Mouse (Mus musculus): Measurements from ENCODE around the gene 4930519G04Rik. TPM values are rescaled to one million over a fixed set of nuclear protein-coding genes. Genes with fewer than 3 reads are reported as not detected.
"Not testable (repeated sequence)": the region's sequence is repeated elsewhere in the genome, so short reads cannot be mapped to it uniquely, and the experiment has no call there.

The 4930519G04Rik gene
- polyA plus RNA-seq, 1 experiment from 2014 or later, result not detected

GRCm38 (mm10) chr5:114888995-114889394 is 35.5 kb downstream of the 4930519G04Rik start:
- no peaks in the 10 kb centered on the region for H3K36me3 ChIP-seq (replicated peaks)
- no peaks in the 10 kb centered on the region for H3K4me1 ChIP-seq
- H3K27me3 ChIP-seq (replicated peaks), result no peaks in the 10 kb centered on the region
- H3K4me3 ChIP-seq, result no peak overlapping the region
- no peaks in the 10 kb centered on the region for H3K9me3 ChIP-seq
- no peak overlapping the region for H3K9ac ChIP-seq
- WGBS, result 85% methylated on average over 2 of the region's 2 CpGs
- no peak for ATAC-seq (replicated peaks)
- no peak overlapping the region for H3K4me2 ChIP-seq
- H3K27ac ChIP-seq, result no peak overlapping the region

DNA sequence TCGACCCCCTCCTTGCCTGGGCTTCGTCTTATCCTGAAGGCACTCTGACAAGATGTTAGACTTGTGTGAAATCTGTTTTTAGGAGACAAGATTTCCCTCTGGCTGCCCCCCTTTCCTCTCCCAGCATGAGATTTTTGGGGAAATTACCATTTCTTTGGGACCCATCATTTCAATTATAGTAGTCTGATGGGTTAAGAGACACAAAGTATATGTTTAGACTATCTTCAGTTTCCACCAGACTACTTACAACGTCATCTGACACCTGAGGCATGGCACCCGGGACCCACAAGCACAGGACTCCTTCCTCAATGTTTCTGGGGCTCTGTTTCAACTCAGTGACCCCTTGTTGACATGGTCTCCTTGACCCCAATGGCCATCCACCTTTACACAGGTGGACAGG is 42.1 kb downstream of the 4930519G04Rik start:
- no peak overlapping the region for H3K4me3 ChIP-seq
- no peak overlapping the region for H3K4me2 ChIP-seq
- ATAC-seq (replicated peaks), result no peak
- 92% methylated on average over 4 of the region's 4 CpGs for WGBS
- H3K27ac ChIP-seq, result no peak overlapping the region
- H3K9ac ChIP-seq, result no peak overlapping the region
- no peaks in the 10 kb centered on the region for H3K9me3 ChIP-seq
- H3K27me3 ChIP-seq (replicated peaks), result no peaks in the 10 kb centered on the region
- no peaks in the 10 kb centered on the region for H3K4me1 ChIP-seq
- H3K36me3 ChIP-seq (replicated peaks), result no peaks in the 10 kb centered on the region

- no peak for ATAC-seq (replicated peaks)
- no peaks in the 10 kb centered on the region for H3K36me3 ChIP-seq (replicated peaks)
- no peaks in the 10 kb centered on the region for H3K9me3 ChIP-seq
- no peaks in the 10 kb centered on the region for H3K27me3 ChIP-seq (replicated peaks)
- H3K9ac ChIP-seq, result no peak within 1 kb of the TSS
- H3K4me3 ChIP-seq, result no peak within 1 kb of the TSS
- 61% methylated on average over 13 of the region's 13 CpGs for WGBS
- 0 out of 2 replicates have a peak within 1 kb of the TSS, but pooled peaks have one; percentile 4 for H3K4me2 ChIP-seq
- H3K4me1 ChIP-seq, result no peaks in the 10 kb centered on the region
- H3K27ac ChIP-seq, result no peak within 1 kb of the TSS
These were observed 43.4 kb downstream of the 4930519G04Rik start, which contains the start of gene Oasl2 for GRCm38 (mm10) chr5:114896688-114897373. Gene Oasl2 (plus strand): TSS chr5:114896936.

DNA sequence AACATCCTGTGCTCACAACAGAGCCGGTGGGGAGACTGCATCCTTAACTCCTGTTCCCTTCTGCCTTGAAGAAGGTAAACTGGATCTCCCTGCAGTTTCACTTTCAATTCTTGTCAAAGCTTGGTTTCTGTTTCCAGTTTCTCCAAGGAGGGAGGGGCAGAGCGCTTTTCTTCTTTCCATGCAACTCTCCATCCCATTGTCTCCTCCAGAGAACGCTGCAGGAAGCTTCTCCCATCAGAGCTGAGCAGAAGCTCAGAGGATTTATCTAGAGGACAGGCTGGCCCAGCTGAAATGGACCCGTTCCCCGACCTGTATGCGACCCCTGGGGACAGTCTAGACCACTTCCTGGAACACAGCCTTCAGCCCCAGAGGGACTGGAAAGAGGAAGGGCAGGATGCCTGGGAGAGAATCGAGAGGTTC is 43.9 kb downstream of the 4930519G04Rik start:
- 15% methylated on average over 7 of the region's 7 CpGs for WGBS
- no peak for ATAC-seq (replicated peaks)
- Histone ChIP-seq H3K4me1 (no peaks in the 10 kb centered on the region), H3K27me3 (replicated peaks) (no peaks in the 10 kb centered on the region), H3K27ac (no peak overlapping the region), H3K4me2 (0 out of 2 replicates have a peak overlapping the region, but pooled peaks have one; percentile 4), H3K9ac (no peak overlapping the region), H3K4me3 (no peak overlapping the region), H3K9me3 (no peaks in the 10 kb centered on the region), H3K36me3 (replicated peaks) (no peaks in the 10 kb centered on the region)

DNA sequence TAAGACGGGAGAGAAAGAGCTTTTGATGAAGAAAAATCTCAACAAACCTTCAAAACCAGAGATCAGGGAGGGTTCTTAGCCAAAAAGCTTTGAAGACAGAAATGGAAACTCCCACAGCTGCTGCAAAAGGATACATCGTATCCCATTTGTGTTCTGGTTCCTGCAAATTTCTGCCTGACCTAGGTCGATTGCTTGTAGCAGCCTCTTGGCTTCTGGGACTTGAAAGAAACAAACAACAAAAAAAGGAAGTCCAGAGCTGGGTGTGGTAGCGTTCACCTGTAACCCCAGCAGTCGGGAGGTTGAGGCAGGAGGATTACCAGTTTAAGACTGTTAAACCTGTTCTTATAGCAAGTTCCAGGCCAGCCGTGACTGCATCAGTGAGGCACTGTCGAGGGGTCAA is 45.4 kb downstream of the 4930519G04Rik start:
- no peaks in the 10 kb centered on the region for H3K36me3 ChIP-seq (replicated peaks)
- H3K27me3 ChIP-seq (replicated peaks), result no peaks in the 10 kb centered on the region
- H3K27ac ChIP-seq, result no peak overlapping the region
- no peak overlapping the region for H3K9ac ChIP-seq
- WGBS, result 80% methylated on average over 7 of the region's 7 CpGs
- no peaks in the 10 kb centered on the region for H3K9me3 ChIP-seq
- H3K4me3 ChIP-seq, result no peak overlapping the region
- no peaks in the 10 kb centered on the region for H3K4me1 ChIP-seq
- no peak overlapping the region for H3K4me2 ChIP-seq
- ATAC-seq (replicated peaks), result no peak

DNA sequence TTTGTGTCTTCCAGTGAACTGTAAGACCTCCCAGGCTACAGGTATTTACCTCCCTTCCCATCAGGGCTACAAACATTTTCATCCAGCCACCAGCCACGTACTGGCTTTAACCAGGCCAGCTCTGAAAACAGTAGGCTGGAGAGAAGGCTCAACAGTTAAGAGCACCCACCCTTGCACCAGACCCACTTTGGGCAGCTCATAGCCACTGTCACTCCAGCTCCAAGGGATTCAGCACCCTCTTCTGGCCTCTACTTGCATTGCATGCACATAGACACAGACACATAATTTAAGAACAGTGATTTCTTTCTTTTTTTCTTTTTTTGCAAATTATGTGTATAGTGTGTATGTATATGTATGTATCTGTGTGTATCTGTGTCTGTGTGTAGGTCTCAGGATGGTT is 48.9 kb downstream of the 4930519G04Rik start:
- no peaks in the 10 kb centered on the region for H3K9me3 ChIP-seq
- no peaks in the 10 kb centered on the region for H3K27me3 ChIP-seq (replicated peaks)
- H3K36me3 ChIP-seq (replicated peaks), result no peaks in the 10 kb centered on the region
- no peaks in the 10 kb centered on the region for H3K4me1 ChIP-seq
- no peak overlapping the region for H3K4me2 ChIP-seq
- no peak overlapping the region for H3K27ac ChIP-seq
- no peak overlapping the region for H3K9ac ChIP-seq
- no peak overlapping the region for H3K4me3 ChIP-seq
- no peak for ATAC-seq (replicated peaks)
- 19% methylated on average over 1 of the region's 1 CpGs for WGBS

- Histone ChIP-seq H3K36me3 (replicated peaks) (no peaks in the 10 kb centered on the region), H3K27me3 (replicated peaks) (no peaks in the 10 kb centered on the region), H3K4me2 (no peak overlapping the region), H3K4me3 (no peak overlapping the region), H3K9ac (no peak overlapping the region), H3K27ac (no peak overlapping the region), H3K9me3 (no peaks in the 10 kb centered on the region), H3K4me1 (no peaks in the 10 kb centered on the region)
- ATAC-seq (replicated peaks), result no peak
- WGBS, result 50% methylated on average over 13 of the region's 13 CpGs
These were observed 55.3 kb downstream of the 4930519G04Rik start for GRCm38 (mm10) chr5:114908598-114909305.

DNA sequence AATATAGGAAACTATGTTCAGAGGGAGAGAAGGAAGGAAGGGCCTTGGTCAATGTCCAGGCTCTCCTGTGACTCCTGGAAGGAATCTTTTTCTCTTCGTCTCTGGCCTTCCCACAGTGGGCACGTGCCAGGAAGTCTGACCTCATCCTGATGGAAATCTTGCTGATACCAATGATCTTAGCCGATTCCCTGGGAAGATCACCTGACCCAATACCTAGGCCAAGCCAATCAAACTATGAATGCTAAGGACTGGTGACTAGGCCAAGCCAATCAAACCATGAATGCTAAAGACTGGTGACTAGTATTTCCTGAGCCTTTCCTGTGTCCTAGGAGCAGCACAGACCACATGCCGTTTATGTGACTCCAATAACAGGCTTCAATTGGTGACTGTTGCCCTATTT is 60.2 kb downstream of the 4930519G04Rik start:
- no peak overlapping the region for H3K4me3 ChIP-seq
- ATAC-seq (replicated peaks), result no peak

GRCm38 (mm10) chr5:114914855-114915254 is 61.4 kb downstream of the 4930519G04Rik start:
- WGBS, result 80% methylated on average over 8 of the region's 8 CpGs
- no peak for ATAC-seq (replicated peaks)

More for the DNA sequence above, 60.2 kb downstream of the 4930519G04Rik start:
- Histone ChIP-seq H3K36me3 (replicated peaks) (no peaks in the 10 kb centered on the region), H3K4me2 (no peak overlapping the region), H3K9ac (no peak overlapping the region), H3K9me3 (no peaks in the 10 kb centered on the region), H3K27ac (no peak overlapping the region), H3K27me3 (replicated peaks) (no peaks in the 10 kb centered on the region), H3K4me1 (no peaks in the 10 kb centered on the region)
- 78% methylated on average over 4 of the region's 4 CpGs for WGBS

GRCm38 (mm10) chr5:114915854-114916253 is 62.4 kb downstream of the 4930519G04Rik start:
- Histone ChIP-seq H3K4me2 (no peak overlapping the region), H3K4me3 (no peak overlapping the region), H3K36me3 (replicated peaks) (no peaks in the 10 kb centered on the region), H3K9ac (no peak overlapping the region), H3K4me1 (no peaks in the 10 kb centered on the region), H3K27me3 (replicated peaks) (no peaks in the 10 kb centered on the region), H3K9me3 (no peaks in the 10 kb centered on the region), H3K27ac (no peak overlapping the region)
- WGBS, result 72% methylated on average over 5 of the region's 5 CpGs
- ATAC-seq (replicated peaks), result no peak

More at GRCm38 (mm10) chr5:114914855-114915254, 61.4 kb downstream of the 4930519G04Rik start:
- H3K9ac ChIP-seq, result no peak overlapping the region
- H3K4me2 ChIP-seq, result no peak overlapping the region
- H3K4me1 ChIP-seq, result no peaks in the 10 kb centered on the region
- H3K27ac ChIP-seq, result no peak overlapping the region
- H3K4me3 ChIP-seq, result no peak overlapping the region
- no peaks in the 10 kb centered on the region for H3K9me3 ChIP-seq
- H3K27me3 ChIP-seq (replicated peaks), result no peaks in the 10 kb centered on the region
- no peaks in the 10 kb centered on the region for H3K36me3 ChIP-seq (replicated peaks)

GRCm38 (mm10) chr5:114916777-114917176 is 63.3 kb downstream of the 4930519G04Rik start:
- ATAC-seq (replicated peaks), result no peak
- H3K9me3 ChIP-seq, result no peaks in the 10 kb centered on the region
- 85% methylated on average over 4 of the region's 4 CpGs for WGBS
- H3K36me3 ChIP-seq (replicated peaks), result no peaks in the 10 kb centered on the region
- no peaks in the 10 kb centered on the region for H3K27me3 ChIP-seq (replicated peaks)
- H3K4me2 ChIP-seq, result no peak overlapping the region
- no peak overlapping the region for H3K9ac ChIP-seq
- no peak overlapping the region for H3K4me3 ChIP-seq
- no peak overlapping the region for H3K27ac ChIP-seq
- no peaks in the 10 kb centered on the region for H3K4me1 ChIP-seq

- not testable (repeated sequence) for H3K4me1 ChIP-seq; H3K27ac ChIP-seq; ATAC-seq (replicated peaks); H3K4me3 ChIP-seq; H3K36me3 ChIP-seq (replicated peaks); H3K27me3 ChIP-seq (replicated peaks); H3K9ac ChIP-seq; H3K4me2 ChIP-seq; H3K9me3 ChIP-seq
- whole genome bisulfite sequencing, result 96% methylated on average over 5 of the region's 5 CpGs
These were observed 63.9 kb downstream of the 4930519G04Rik start for GRCm38 (mm10) chr5:114917357-114917756.

Measured in midbrain, embryonic 15.5 days (tissue).